Mouse (Mus musculus): Measurements from ENCODE around the gene Camkmt.

GRCm38 (mm10) chr17:85458075-85458474, 367.7 kb downstream of the Camkmt start:
- no peak for TF ChIP-seq POLR2A (IDR thresholded peaks at IDR 0.05; ENCODE audit: low read depth, low read length)
- TF ChIP-seq CTCF (IDR thresholded peaks at IDR 0.05; ENCODE audit: extremely low read depth, insufficient read length, insufficient replicate concordance, low read depth, low read length), result no peak

All from small intestine, adult 2 months (tissue).